Comparison of ENCODE assay signal across 21 mouse cellular contexts in the genomic region with DNA sequence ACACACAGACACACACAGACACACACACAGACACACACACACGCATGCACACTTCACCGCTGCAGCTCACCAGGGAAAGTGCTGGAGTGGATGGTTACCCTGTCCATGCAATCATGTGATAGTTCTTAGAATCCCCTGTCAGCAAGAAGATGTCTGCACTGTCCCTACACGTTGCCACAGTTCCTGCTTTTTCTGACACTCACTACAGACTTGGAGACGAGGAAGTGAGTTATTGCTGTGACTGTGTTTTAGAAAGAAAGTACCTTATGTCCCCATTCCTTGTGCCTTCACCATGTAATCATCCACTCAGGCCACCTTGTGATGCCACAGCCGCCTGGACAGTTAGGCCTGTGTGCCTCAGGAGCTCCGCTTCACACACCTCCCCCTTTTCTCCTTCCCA. TPM values are rescaled to one million over a fixed set of nuclear protein-coding genes. Genes with fewer than 3 reads are reported as not detected.
DNase-seq lines count a peak whose midpoint lies in the region; ATAC-seq and TF ChIP-seq lines count a peak whose summit lies in the region.
"Had no signal": no experiment of that assay in that cellular context is flagged by ENCODE, and none has a peak within 500 bp of the region (broad histone marks: within the 10 kb centered on the region; RNA-seq: fewer than 3 reads in every experiment).

No protein-coding gene starts in this region.

- TF ChIP-seq CTCF in spleen, adult 2 months (IDR thresholded peaks at IDR 0.05; ENCODE audit: extremely low read depth, insufficient read depth, insufficient read length, insufficient replicate concordance), result no peak
- no peak for TF ChIP-seq CTCF in small intestine, adult 2 months (IDR thresholded peaks at IDR 0.05; ENCODE audit: extremely low read depth, insufficient read length, insufficient replicate concordance, low read depth, low read length)
- TF ChIP-seq CTCF in intestine, postnatal 0 days (IDR thresholded peaks at IDR 0.05; ENCODE audit: low read depth), result no peak

- H3K27me3 ChIP-seq in spleen, adult 2 months (ENCODE audit: control insufficient read depth, insufficient read depth, low read length), result no peaks in the 10 kb centered on the region
- H3K27me3 ChIP-seq in small intestine, adult 2 months (ENCODE audit: control insufficient read depth, insufficient read depth, low read length), result no peaks in the 10 kb centered on the region
- H3K27me3 ChIP-seq in intestine, postnatal 0 days (replicated peaks; ENCODE audit: control insufficient read depth, insufficient read depth, low read length), result no peaks in the 10 kb centered on the region
- H3K27me3 ChIP-seq: embryonic facial prominence, embryonic 12.5 days; heart, embryonic 15.5 days; hindbrain, embryonic 12.5 days had no signal

- ATAC-seq in granulocyte monocyte progenitor cell, adult 5-6 weeks (replicated peaks; ENCODE audit: poor library complexity, severe bottlenecking), result peak; percentile 60
- no peak for ATAC-seq in intestine, postnatal 0 days
- ATAC-seq: forebrain, embryonic 16.5 days; inflammation-experienced regulatory T-cells, adult 6 months; midbrain, embryonic 16.5 days had no signal

- 81% methylated on average over 6 of the region's 6 CpGs for WGBS in spleen, adult 2 months
- 35% methylated on average over 4 of the region's 6 CpGs for WGBS in macrophage (ENCODE audit: missing documents)
- 87% methylated on average over 6 of the region's 6 CpGs for WGBS in small intestine, adult 2 months
- 84% methylated on average over 6 of the region's 6 CpGs for WGBS in intestine, postnatal 0 days

- no peak overlapping the region for H3K9ac ChIP-seq in intestine, postnatal 0 days (ENCODE audit: low read depth, low read length)
- H3K9ac ChIP-seq: embryonic facial prominence, embryonic 12.5 days; heart, embryonic 15.5 days; hindbrain, embryonic 12.5 days; lung, embryonic 14.5 days had no signal

- no peak overlapping the region for H3K4me2 ChIP-seq in intestine, postnatal 0 days (replicated peaks; ENCODE audit: low read depth)
- H3K4me2 ChIP-seq: embryonic facial prominence, embryonic 12.5 days; heart, embryonic 15.5 days; hindbrain, embryonic 12.5 days; lung, embryonic 14.5 days had no signal

- DNase-seq in spleen, adult 2 months (ENCODE audit: low read depth in 1 of 2, low spot score in 2 of 2), result no peak
- DNase-seq in spleen, postnatal 10 days (ENCODE audit: low spot score in 2 of 2), result no peak
- no peak for DNase-seq in kidney, adult 8-10 months
- DNase-seq: heart, adult 18-20 months; layer of hippocampus, postnatal 36 days; lung, embryonic 14.5 days; thymus, adult 18-20 months had no signal

- no peaks in the 10 kb centered on the region for H3K9me3 ChIP-seq in intestine, postnatal 0 days (ENCODE audit: control insufficient read depth)
- H3K9me3 ChIP-seq: embryonic facial prominence, embryonic 12.5 days; heart, embryonic 15.5 days; hindbrain, embryonic 12.5 days had no signal

- peaks cover 67% of the 10 kb centered on the region for H3K79me2 ChIP-seq in macrophage (ENCODE audit: inconsistent target)

- H3K36me3 ChIP-seq in spleen, adult 2 months (ENCODE audit: control insufficient read depth, insufficient read depth, low read length), result no peaks in the 10 kb centered on the region
- H3K36me3 ChIP-seq in macrophage (ENCODE audit: inconsistent target), result peaks cover under 1% of the 10 kb centered on the region; the same call in 1 of the 2 replicates
- 0 out of 2 replicates have a peak, but pooled peaks cover 1% of the 10 kb centered on the region for H3K36me3 ChIP-seq in small intestine, adult 2 months (ENCODE audit: control insufficient read depth, insufficient read depth, low read length)
- H3K36me3 ChIP-seq in intestine, postnatal 0 days (ENCODE audit: control insufficient read depth, insufficient read depth), result peaks cover 7% of the 10 kb centered on the region; the same call in 1 of the 2 replicates
- H3K36me3 ChIP-seq: embryonic facial prominence, embryonic 12.5 days; heart, embryonic 15.5 days had no signal

- TF ChIP-seq POLR2A in spleen, adult 2 months (IDR thresholded peaks at IDR 0.05; ENCODE audit: low read depth, low read length), result no peak
- TF ChIP-seq POLR2A in small intestine, adult 2 months (IDR thresholded peaks at IDR 0.05; ENCODE audit: low read depth, low read length), result no peak

- peaks cover 17% of the 10 kb centered on the region; the same call in 1 of the 2 replicates for H3K4me1 ChIP-seq in spleen, adult 2 months (ENCODE audit: control insufficient read depth, insufficient read depth, insufficient read length)
- peaks cover 12% of the 10 kb centered on the region for H3K4me1 ChIP-seq in small intestine, adult 2 months (ENCODE audit: control insufficient read depth, insufficient read depth, insufficient read length, low read length)
- no peaks in the 10 kb centered on the region; the same call in 1 of the 2 replicates for H3K4me1 ChIP-seq in intestine, postnatal 0 days (replicated peaks; ENCODE audit: control insufficient read depth, insufficient read depth, low read length)

- H3K4me3 ChIP-seq in spleen, adult 2 months (ENCODE audit: extremely low read depth, insufficient read depth, insufficient read length), result no peak overlapping the region
- H3K4me3 ChIP-seq in macrophage (ENCODE audit: inconsistent target), result peak overlapping the region; percentile 99; the same call in 1 of the 2 replicates
- 0 out of 2 replicates have a peak overlapping the region, but pooled peaks have one; percentile 11 for H3K4me3 ChIP-seq in small intestine, adult 2 months (ENCODE audit: low read depth, low read length)
- H3K4me3 ChIP-seq in intestine, postnatal 0 days (ENCODE audit: low read depth, low read length), result no peak overlapping the region
- H3K4me3 ChIP-seq: embryonic facial prominence, embryonic 12.5 days; heart, embryonic 15.5 days; hindbrain, embryonic 12.5 days had no signal

- peak overlapping the region; percentile 8 for H3K27ac ChIP-seq in spleen, adult 2 months (ENCODE audit: insufficient read depth, low read length)
- H3K27ac ChIP-seq in macrophage, result peak overlapping the region; percentile 99
- peak overlapping the region; percentile 34; the same call in 1 of the 2 replicates for H3K27ac ChIP-seq in small intestine, adult 2 months (ENCODE audit: insufficient read depth, low read depth, low read length)
- H3K27ac ChIP-seq in intestine, postnatal 0 days (ENCODE audit: low read depth, low read length), result no peak overlapping the region
- H3K27ac ChIP-seq: embryonic facial prominence, embryonic 12.5 days; heart, embryonic 15.5 days; hindbrain, embryonic 12.5 days had no signal

RNA-seq across cellular contexts. Expression of a gene that starts 1.6 kb away (rescaled TPM):
- polyA plus RNA-seq in spleen, adult 2 months (2012; rRNA removed), result 12.3 and 12.5 TPM in 2 replicates
- total RNA-seq in granulocyte monocyte progenitor cell, adult 5-6 weeks (2014; fragmentation: Nextera tagmentation), result 27.1 and 27.5 TPM in 2 replicates
- total RNA-seq in granulocyte monocyte progenitor cell, adult 5-6 weeks (2017), result 21.3 and 28.0 TPM in 2 replicates
- 100 to 1,000 TPM in 1 of 26 experiments, 10 to 100 TPM in 21, 1 to 10 TPM in 4; 2.6 to 108 (median 36.9) TPM for total RNA-seq in macrophage (2018; cell fraction: chromatin; rRNA removed)
- 100 to 1,000 TPM in 1 of 26 experiments, 10 to 100 TPM in 25; 28.0 to 101 (median 57.2) TPM for total RNA-seq in macrophage (2018; cell fraction: cytosol; rRNA removed)
- 10 to 100 TPM in 25 of 26 experiments, 1 to 10 TPM in 1; 9.0 to 78.5 (median 40.6) TPM for total RNA-seq in macrophage (2018; cell fraction: nucleus; rRNA removed)
- 49.9 to 79.6 TPM (median 50.9 TPM) in 3 replicates for polyA plus RNA-seq in macrophage (2018)
- 22.7 and 35.6 TPM in 2 replicates for polyA plus RNA-seq in small intestine, adult 2 months (2012; rRNA removed)
- polyA plus RNA-seq in intestine, postnatal 0 days (2015; fragmentation: Nextera tagmentation; extraction: Ambion mirVana), result 35.0 and 35.7 TPM in 2 replicates

RNA-seq across cellular contexts. Expression of a gene that starts 2.0 kb away (rescaled TPM):
- 16.3 and 16.5 TPM in 2 replicates for polyA plus RNA-seq in spleen, adult 2 months (2012; rRNA removed)
- 11.5 and 12.8 TPM in 2 replicates for total RNA-seq in granulocyte monocyte progenitor cell, adult 5-6 weeks (2014; fragmentation: Nextera tagmentation)
- 2.4 and 3.6 TPM in 2 replicates for total RNA-seq in granulocyte monocyte progenitor cell, adult 5-6 weeks (2017)
- total RNA-seq in macrophage (2018; cell fraction: chromatin; rRNA removed), result 100 to 1,000 TPM in 12 of 26 experiments, 10 to 100 TPM in 13, 1 to 10 TPM in 1; 7.7 to 184 (median 90.9) TPM
- total RNA-seq in macrophage (2018; cell fraction: cytosol; rRNA removed), result 100 to 1,000 TPM in 22 of 26 experiments, 10 to 100 TPM in 4; 67.8 to 188 (median 142) TPM
- 100 to 1,000 TPM in 23 of 26 experiments, 10 to 100 TPM in 3; 16.8 to 258 (median 153) TPM for total RNA-seq in macrophage (2018; cell fraction: nucleus; rRNA removed)
- polyA plus RNA-seq in macrophage (2018), result 86.7 to 149 TPM (median 97.3 TPM) in 3 replicates
- 10.0 and 21.0 TPM in 2 replicates for polyA plus RNA-seq in small intestine, adult 2 months (2012; rRNA removed)
- 19.2 and 20.1 TPM in 2 replicates for polyA plus RNA-seq in intestine, postnatal 0 days (2015; fragmentation: Nextera tagmentation; extraction: Ambion mirVana)

RNA-seq across cellular contexts. Expression of a gene that starts 26.2 kb away (rescaled TPM):
- polyA plus RNA-seq in spleen, adult 2 months (2012; rRNA removed), result 51.5 and 63.7 TPM in 2 replicates
- total RNA-seq in granulocyte monocyte progenitor cell, adult 5-6 weeks (2014; fragmentation: Nextera tagmentation), result 37.4 and 55.9 TPM in 2 replicates
- 48.2 and 50.3 TPM in 2 replicates for total RNA-seq in granulocyte monocyte progenitor cell, adult 5-6 weeks (2017)
- 100 to 1,000 TPM in 8 of 26 experiments, 10 to 100 TPM in 18; 30.3 to 205 (median 67.7) TPM for total RNA-seq in macrophage (2018; cell fraction: chromatin; rRNA removed)
- total RNA-seq in macrophage (2018; cell fraction: cytosol; rRNA removed), result 100 to 1,000 TPM; 153 to 311 (median 221) TPM
- total RNA-seq in macrophage (2018; cell fraction: nucleus; rRNA removed), result 100 to 1,000 TPM in 15 of 26 experiments, 10 to 100 TPM in 11; 74.2 to 183 (median 104) TPM
- polyA plus RNA-seq in macrophage (2018), result 158 to 302 TPM (median 169 TPM) in 3 replicates
- 314 and 949 TPM in 2 replicates for polyA plus RNA-seq in small intestine, adult 2 months (2012; rRNA removed)
- polyA plus RNA-seq in intestine, postnatal 0 days (2015; fragmentation: Nextera tagmentation; extraction: Ambion mirVana), result 679 and 754 TPM in 2 replicates

RNA-seq across cellular contexts. Expression of a gene that starts 55.5 kb away (rescaled TPM):
- polyA plus RNA-seq in spleen, adult 2 months (2012; rRNA removed), result 24.7 and 31.4 TPM in 2 replicates
- total RNA-seq in granulocyte monocyte progenitor cell, adult 5-6 weeks (2014; fragmentation: Nextera tagmentation), result not detected in 2 replicates
- total RNA-seq in granulocyte monocyte progenitor cell, adult 5-6 weeks (2017), result 0.46 and 2.8 TPM in 2 replicates
- 100 to 1,000 TPM in 23 of 26 experiments, 10 to 100 TPM in 3; 48.1 to 568 (median 332) TPM for total RNA-seq in macrophage (2018; cell fraction: chromatin; rRNA removed)
- total RNA-seq in macrophage (2018; cell fraction: cytosol; rRNA removed), result 100 to 1,000 TPM in 6 of 26 experiments, 10 to 100 TPM in 20; 54.6 to 145 (median 88.2) TPM
- 100 to 1,000 TPM in 24 of 26 experiments, 10 to 100 TPM in 2; 52.4 to 465 (median 283) TPM for total RNA-seq in macrophage (2018; cell fraction: nucleus; rRNA removed)
- polyA plus RNA-seq in macrophage (2018), result 76.9 to 122 TPM (median 90.4 TPM) in 3 replicates
- polyA plus RNA-seq in small intestine, adult 2 months (2012; rRNA removed), result 3.9 and 6.9 TPM in 2 replicates
- 1.1 and 1.3 TPM in 2 replicates for polyA plus RNA-seq in intestine, postnatal 0 days (2015; fragmentation: Nextera tagmentation; extraction: Ambion mirVana)
- total RNA-seq: common myeloid progenitor, adult 5-6 weeks; gastrocnemius, adult 18-20 months had no signal
- polyA plus RNA-seq: C2C12; neural tube, embryonic 11.5 days had no signal

Comparison
In these comparisons a context has a peak if more than half of its experiments do, and no peak if none do; other contexts are left out.
1. H3K4me3 ChIP-seq: peak in macrophage (single experiment) and small intestine, adult 2 months (single experiment); none in spleen, adult 2 months (single experiment) and intestine, postnatal 0 days (single experiment).